Mouse (Mus musculus) kidney, adult 8-10 months (tissue): ENCODE data around the gene Akr1b8.
"Not testable (repeated sequence)": the region's sequence is repeated elsewhere in the genome, so short reads cannot be mapped to it uniquely, and the experiment has no call there.

Source experiments
- DNase-seq, 2 experiments: peaks; one replicate each; pipeline ENCODE4 v3.0.0; 2022

The Akr1b8 gene

GRCm38 (mm10) chr6:34406746-34407145, 52.8 kb downstream of the Akr1b8 start:
- DNase-seq, result no peak

- DNase-seq, result no peak
Measured at GRCm38 (mm10) chr6:34407403-34407802, 53.5 kb downstream of the Akr1b8 start.

- peak; percentile 6 to 23 for DNase-seq
Measured at GRCm38 (mm10) chr6:34412023-34412422, 58.1 kb downstream of the Akr1b8 start, which contains the start of gene Akr1b7. Akr1b7 (plus strand) TSS chr6:34412334.

- no peak for DNase-seq
Measured at GRCm38 (mm10) chr6:34412688-34413087, 58.8 kb downstream of the Akr1b8 start.

- not testable (repeated sequence) for DNase-seq
Measured at GRCm38 (mm10) chr6:34413386-34413785, 59.5 kb downstream of the Akr1b8 start.

GRCm38 (mm10) chr6:34416521-34416920, 62.6 kb downstream of the Akr1b8 start:
- DNase-seq, result no peak
